Mouse (Mus musculus): Measurements from ENCODE around the gene Trarg1. TPM values are rescaled to one million over a fixed set of nuclear protein-coding genes. Genes with fewer than 3 reads are reported as not detected.

Gene Trarg1
- total RNA-seq, 2 experiments from 2014 or later, result 1.1 to 2.9 TPM

DNA sequence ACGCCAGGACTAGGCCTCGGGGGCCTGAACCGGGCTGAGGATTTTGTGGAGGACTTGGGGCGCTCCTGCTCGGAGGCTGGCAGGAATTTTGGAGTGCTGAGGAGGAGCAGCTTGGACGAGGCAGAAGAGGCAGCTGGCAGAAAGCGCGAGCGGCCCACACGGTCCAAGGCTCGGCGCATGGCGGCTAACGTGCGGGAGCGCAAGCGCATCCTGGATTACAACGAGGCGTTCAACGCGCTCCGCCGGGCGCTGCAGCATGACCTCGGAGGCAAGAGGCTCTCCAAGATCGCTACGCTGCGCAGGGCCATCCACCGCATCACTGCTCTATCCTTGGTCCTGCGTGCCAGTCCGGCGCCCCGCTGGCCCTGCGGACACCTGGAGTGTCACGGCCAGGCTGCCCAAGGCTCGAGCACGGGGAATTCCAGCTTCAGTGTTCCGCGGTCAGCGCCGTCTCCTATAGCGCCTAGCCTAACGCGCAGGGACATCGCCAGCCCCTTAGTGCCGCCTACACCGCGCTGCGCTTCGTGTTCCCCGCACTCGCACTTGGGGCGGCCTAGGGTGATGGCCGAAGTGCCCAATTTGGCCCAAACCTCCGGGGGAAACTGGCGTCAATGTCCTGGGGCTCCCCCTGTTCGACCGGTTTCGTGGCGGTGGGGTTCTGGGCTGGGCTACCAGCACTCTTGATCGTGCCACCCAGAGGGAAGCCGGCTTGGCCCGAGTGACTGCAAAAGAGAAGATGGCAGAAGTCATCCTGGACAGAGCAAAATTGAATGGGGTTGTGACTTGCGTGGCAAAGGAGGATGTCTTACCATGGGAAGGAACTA, 6.8 kb upstream of the Trarg1 start:
- DNase-seq (ENCODE audit: low spot score), result no peak

- DNase-seq (ENCODE audit: low spot score), result no peak
Observed at GRCm38 (mm10) chr11:76674199-76674598, 5.4 kb upstream of the Trarg1 start.

DNA sequence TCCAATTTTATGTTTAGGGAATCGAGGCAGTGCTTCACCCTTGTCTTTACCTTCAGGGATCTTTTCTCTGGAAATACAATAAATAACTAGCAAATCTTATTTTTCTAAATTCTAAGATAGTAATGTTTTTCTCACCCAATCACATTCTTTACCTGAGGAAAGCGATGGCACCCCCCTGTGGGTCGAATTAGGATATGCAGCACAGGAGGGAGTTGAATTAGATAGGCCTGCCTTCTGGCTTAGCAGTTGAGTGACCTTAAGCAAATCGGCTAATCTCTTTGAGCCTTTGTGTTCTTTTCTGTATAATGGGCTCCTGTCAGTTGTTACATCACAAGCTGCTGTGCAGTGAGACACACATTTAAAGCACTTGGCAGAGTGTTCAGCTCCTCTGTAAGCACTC, 4.9 kb upstream of the Trarg1 start:
- no peak for DNase-seq (ENCODE audit: low spot score)

DNA sequence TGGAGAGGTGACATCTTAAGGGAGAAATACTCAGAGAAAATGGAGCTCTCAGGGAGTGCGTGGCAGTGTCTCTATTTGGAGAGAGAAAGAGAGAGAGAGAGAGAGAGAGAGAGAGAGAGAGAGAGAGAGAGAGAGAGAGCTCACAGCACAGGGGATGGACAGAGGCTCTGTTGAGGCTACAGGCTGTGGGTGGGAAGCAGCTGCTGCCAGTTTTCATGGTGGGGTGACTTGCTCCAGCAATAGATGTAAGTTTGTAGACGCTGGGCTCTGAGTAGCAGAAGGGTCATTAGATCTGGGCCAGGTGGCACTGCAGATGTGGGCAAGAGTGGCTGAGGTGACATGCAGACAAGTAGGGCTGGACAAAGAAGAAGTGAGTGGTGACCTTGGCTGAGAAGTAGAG, 6.0 kb downstream of the Trarg1 start:
- DNase-seq (ENCODE audit: low spot score), result no peak

DNA sequence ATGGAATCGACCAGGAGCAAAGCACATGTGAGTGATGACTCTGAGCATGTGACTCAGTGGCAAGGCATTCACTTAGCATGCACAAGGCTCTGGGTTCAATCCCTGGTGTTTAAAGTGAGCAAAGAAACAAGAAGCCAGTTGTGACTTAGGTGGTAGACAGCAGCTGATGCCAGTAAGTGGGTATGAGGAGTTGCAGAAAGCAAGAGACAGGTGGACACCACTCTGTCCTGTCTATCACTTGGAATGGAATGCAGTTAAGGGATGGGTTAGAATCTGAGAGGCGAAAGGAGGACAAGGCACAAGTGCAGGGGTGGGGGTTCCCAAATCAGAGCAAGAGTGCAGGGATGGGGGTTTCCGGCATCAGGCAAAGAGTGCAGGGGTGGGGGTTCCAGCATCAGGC, 12.5 kb downstream of the Trarg1 start:
- DNase-seq (ENCODE audit: low spot score), result no peak

DNA sequence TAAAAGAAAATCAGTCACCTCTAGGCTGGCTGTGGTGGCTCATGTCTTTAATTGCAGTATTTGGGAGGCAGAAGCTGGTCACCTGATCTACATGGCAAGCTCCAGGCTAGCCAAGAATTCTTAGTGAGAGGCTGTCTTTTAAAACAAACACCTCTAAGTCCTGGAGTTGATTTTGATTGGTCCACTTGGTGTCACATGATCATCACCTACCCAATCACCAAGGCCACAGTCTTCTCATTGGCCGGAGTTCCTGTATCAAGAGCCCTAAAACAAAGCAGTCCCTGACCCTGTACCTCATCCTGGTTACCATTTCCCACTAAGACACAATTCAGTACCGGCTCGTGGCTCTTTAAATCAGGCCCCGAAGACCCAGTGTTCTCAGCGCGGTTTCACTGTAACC, 16.2 kb downstream of the Trarg1 start:
- DNase-seq (ENCODE audit: low spot score), result no peak

DNA sequence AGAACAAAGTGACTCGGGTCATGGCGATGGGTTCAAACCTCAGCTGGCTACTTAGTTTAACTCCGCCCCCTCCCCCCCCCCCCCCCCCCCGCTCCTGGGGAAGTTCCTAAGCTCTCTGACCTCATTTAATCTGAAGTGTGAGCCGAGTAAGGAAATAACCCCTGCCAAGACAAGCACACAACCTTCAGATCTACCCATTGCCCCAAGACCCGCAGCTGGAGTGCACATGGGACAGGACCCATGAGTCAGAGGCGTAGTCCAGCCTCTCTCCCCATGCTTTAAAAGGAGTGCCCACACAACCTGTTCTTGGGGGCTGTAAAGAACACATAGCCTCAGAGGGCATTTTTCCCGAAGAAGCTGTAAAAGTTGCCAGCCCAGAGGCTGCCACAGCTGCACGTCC, 20.0 kb downstream of the Trarg1 start:
- no peak for DNase-seq (ENCODE audit: low spot score)

DNA sequence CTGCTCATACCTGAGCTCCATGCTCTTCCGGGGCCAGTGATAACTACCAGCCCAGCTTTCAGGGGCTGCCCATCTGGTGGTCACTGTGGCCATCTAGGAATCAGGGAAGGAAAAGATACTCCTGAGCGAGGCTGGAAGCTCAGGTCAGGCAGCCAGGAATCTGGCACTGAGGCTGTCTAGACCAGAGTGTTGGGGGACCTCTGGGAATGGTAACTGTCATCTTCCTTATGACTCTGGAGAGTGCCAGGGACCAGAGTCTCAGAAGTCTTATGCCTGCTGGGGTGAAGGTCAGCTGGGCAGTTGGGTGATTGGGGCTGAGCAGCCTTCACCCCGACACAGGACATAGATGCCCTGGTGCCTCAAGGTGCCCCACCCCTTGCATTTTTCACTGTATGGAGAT, 28.0 kb downstream of the Trarg1 start:
- no peak for DNase-seq (ENCODE audit: low spot score)

DNA sequence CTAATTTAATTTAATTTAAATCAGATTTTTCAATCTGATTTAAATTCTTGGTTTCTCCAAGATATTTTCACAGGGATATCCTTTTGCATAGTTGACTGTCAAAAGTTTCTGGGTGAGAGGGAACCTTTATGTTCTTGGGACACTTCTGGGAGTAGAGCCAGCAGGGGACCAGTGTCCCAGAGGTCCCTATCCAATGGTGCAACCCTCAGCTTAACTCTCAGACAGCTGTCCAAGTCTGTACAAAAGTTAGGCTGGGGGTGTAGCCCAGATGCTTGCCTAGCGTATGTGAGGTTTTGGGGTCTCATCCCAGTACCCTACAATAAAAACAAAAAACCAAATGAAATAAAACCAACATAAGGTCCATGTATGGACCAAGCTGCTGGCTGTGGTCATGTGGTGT, 28.5 kb downstream of the Trarg1 start:
- no peak for DNase-seq (ENCODE audit: low spot score)

GRCm38 (mm10) chr11:76708881-76709280, 29.3 kb downstream of the Trarg1 start:
- DNase-seq (ENCODE audit: low spot score), result no peak

DNA sequence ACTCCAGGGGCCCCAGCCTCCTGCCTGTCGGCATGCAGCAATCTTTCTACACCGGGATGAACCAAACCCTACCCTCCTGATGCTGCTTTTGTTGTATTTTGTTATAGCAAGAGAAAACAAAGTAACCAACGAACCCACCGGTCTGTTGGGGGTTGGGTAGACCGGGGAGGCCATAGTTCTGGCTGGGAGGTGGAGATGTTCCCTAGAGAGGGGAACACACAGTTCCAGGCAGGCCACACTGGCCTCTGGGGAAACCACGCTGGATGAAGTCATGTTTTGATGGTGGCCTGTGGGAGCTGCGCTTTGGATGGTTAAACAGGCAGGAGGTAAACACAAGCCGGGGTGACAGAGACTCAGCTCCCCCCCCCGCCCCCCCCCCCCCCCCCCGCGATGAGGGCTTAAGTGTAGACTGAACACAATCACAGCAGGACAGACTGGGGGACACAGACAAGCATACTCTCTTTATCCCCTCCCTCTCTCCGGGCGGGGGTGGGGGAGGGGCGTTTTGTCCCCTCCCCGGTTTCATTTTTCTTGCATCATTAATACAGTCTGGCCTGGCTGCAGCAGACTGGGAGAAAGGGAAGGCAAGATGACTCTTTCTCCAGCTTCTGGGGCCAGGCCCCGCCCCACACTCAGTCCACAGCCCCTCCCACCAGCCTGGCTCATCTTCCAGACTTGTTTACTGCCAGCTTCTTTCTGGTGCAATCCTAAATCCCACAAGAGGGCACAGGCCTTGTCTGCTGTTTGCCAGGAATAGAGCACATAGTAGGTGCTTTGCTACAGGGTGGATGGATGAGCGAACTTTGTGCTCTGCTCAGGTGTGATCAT, 30.2 kb downstream of the Trarg1 start:
- peak; percentile 54 for DNase-seq (ENCODE audit: low spot score)

GRCm38 (mm10) chr11:76717000-76717399, 37.4 kb downstream of the Trarg1 start:
- no peak for DNase-seq (ENCODE audit: low spot score)

DNA sequence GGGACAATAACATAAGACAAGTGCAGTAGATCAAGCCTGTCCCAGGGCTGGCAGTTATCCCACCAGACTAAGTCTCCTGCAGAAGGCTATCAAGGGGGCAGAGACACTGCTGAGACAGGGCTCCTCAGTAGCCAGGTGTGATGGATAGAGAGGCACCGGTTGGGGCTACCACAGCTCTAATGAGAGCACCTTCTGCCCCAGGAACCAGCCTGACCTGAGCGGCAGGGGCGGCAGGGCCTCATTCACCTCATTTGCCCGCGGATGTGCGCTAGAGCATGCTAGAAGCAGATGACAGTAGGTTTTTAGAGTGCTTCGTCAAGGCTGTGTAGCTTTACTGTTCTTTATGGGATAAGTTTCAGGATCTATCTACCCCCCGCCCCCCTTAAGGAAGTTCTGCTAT, 44.3 kb downstream of the Trarg1 start:
- DNase-seq (ENCODE audit: low spot score), result no peak

GRCm38 (mm10) chr11:76728093-76728492, 48.5 kb downstream of the Trarg1 start:
- DNase-seq (ENCODE audit: low spot score), result no peak

DNA sequence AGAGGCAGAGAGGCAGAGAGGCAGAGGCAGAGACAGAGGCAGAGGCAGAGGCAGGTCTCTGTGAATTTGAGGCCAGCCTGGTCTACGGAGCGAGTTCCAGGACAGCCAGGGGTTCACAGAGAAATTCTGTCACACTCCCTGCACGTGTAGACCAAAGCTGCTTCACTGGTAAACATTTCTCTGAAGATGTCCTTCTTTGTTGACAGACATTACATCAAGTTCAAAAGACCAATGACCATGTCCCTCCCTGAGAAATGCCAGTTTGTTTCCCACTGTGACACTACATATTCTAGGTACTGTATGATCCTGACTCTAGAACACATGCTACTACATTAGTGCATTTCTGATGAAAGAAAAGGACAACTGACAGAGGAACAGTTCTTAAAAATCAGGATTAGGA, 51.0 kb downstream of the Trarg1 start:
- no peak for DNase-seq (ENCODE audit: low spot score)

DNA sequence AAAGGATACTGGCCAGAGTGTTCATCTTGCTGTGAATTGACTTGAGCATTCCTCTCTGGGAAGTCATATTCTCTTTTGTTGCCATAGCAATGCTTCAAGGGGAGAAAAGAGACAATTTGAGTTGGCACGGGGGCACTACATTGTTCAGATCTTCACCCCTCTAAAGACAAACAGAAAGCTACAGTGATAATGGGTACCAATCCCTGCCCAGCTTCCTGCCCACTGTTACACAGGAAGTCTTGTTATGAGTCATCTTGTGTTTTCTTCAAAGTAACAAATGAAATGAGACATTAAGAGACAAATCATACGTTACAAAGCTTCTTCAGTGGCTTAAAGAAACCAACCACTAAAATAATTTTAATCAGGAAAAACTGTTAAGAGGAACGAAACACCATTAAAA, 55.0 kb downstream of the Trarg1 start:
- no peak for DNase-seq (ENCODE audit: low spot score)

DNA sequence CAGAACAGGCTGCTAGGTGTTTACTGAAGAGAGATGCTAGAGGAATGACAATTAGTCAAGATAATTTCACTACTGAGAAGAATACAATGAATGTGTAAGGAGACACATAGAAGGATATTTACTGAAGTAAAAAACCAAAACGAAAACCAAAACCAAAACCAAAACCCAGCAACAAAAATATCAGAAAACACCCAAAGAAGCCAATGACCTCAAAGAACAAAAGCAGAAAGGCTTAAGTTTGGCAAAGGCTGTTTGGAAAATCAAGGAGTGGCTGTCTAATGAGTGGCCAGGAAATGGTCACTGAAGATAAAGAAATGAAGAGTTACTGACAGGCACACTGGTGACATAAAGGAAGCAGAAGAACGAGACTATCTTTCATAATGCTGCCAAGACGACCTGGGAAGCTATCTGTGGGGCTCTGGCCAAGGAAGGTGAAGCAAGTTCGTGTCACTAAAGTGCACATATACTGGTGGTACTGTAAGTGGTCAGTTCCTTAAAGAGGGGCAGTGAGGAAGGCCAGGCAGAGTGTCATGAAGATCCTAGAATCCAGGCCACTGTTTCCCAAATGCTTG, 56.2 kb downstream of the Trarg1 start:
- no peak for DNase-seq (ENCODE audit: low spot score)

DNA sequence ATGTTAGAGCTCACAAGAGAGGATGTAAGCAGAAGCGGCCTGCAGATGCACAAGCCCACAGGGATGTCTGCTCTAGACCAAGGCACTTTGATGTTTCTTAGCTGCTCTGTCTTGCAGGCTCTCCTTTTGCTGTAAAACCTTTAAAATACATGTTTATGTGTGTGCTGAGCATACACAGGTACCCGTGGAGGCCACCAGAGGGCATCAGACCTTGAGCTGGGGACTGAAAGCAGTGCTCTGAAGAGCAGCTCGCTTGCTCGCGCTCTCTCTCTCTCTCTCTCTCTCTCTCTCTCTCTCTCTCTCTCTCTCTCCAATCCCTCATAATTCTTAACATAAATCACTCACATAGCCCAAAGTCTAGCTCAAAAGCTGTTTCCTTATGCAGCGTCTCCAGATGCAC, 59.5 kb downstream of the Trarg1 start:
- no peak for DNase-seq (ENCODE audit: low spot score)

DNA sequence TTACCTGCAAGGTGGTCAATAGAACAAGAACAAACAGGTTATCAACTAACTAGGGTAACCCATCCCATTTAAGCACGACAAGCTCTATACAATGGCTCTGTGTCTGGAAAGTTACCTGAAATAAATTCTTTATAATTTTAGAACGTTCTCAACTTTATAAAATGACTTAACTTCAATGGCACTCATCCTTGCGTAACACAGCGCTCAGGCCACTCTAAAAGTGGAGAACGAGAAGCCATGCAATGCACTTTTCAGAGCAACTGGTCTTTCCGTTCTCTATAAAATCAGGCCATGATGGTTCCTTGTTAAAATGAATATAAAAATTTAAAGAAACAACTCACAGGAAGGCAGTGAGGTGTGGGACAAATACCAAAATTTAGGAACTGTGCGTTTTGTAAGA, 62.9 kb downstream of the Trarg1 start:
- DNase-seq (ENCODE audit: low spot score), result no peak

GRCm38 (mm10) chr11:76744550-76744949, 64.9 kb downstream of the Trarg1 start:
- DNase-seq (ENCODE audit: low spot score), result peak; percentile 78

DNA sequence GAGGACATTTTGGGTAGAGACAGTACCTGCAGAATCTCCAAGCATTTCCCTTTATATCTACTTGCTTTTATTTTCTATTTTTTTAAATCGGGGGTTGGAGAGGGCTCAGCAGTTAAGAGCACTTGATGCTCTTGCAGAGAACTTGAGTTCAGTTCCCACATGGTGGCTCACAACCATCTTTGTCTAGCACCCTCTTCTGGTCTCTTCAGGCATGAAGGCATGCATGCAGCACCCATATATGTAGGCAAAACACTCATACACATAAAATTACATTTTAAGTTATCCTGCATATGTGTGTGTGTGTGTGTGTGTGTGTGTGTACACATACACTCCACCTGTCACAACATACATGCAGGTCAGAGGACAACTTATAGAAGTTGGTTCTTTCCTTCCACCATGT, 66.3 kb downstream of the Trarg1 start:
- no peak for DNase-seq (ENCODE audit: low spot score)

All from gastrocnemius, adult 18-20 months (tissue).